Mouse (Mus musculus) neural tube, embryonic 12.5 days (tissue): ENCODE measurements at regions not wholly inside any gene's neighbourhood (a gene's known extent, or its start where the extent isn't known, plus 50 kb on each side); places are given as distances from the start of the nearest gene placed in this dataset.

Experiments
- ATAC-seq: fragments of 200-750 bp; cut with Nextera tagmentation; 2 replicates; pipeline ENCODE4 v1.8.0; 2017; ENCODE audit warnings: low read depth, mild to moderate bottlenecking, moderate TSS enrichment, moderate library complexity; ENCODE audit not compliant: low FRiP score
- H3K27ac ChIP-seq: fragments of 300-500 bp; sonication (generic); 2 replicates; pipeline ENCODE4 v1.5.1; 2016
- H3K27me3 ChIP-seq: fragments of 300-500 bp; sonication (generic); replicated peaks from 2 replicates; pipeline ENCODE4 v1.6.1; 2016; ENCODE audit warnings: mild to moderate bottlenecking
- H3K36me3 ChIP-seq: fragments of 300-500 bp; sonication (generic); 2 replicates; pipeline ENCODE4 v1.6.1; 2016; ENCODE audit warnings: mild to moderate bottlenecking
- H3K4me1 ChIP-seq: fragments of 300-500 bp; sonication (generic); 2 replicates; pipeline ENCODE4 v1.6.1; 2016
- H3K4me2 ChIP-seq: fragments of 300-500 bp; sonication (generic); replicated peaks from 2 replicates; pipeline ENCODE4 v1.6.1; 2016; ENCODE audit warnings: mild to moderate bottlenecking
- H3K4me3 ChIP-seq: fragments of 300-500 bp; sonication (generic); 2 replicates; pipeline ENCODE4 v1.5.1; 2016
- H3K9ac ChIP-seq: fragments of 300-500 bp; sonication (generic); 2 replicates; pipeline ENCODE4 v1.6.1; 2016; ENCODE audit warnings: mild to moderate bottlenecking
- H3K9me3 ChIP-seq: fragments of 300-500 bp; sonication (generic); 2 replicates; pipeline ENCODE4 v1.6.1; 2016; ENCODE audit warnings: mild to moderate bottlenecking
- WGBS: fragments of 180-500 bp; shearing (Covaris S2); methylation state at CpG from one replicate; pipeline ENCODE4 v1.1.7; 2016; 5-methylcytosine and 5-hydroxymethylcytosine counted together

GRCm38 (mm10) chr5:97218712-97219111 is 107.3 kb upstream of the Paqr3 start:
- ATAC-seq = no peak
- 23% methylated on average over 1 of the region's 1 CpGs for WGBS
- H3K27me3 ChIP-seq = no peaks in the 10 kb centered on the region
- no peak overlapping the region for H3K4me2 ChIP-seq
- no peak overlapping the region for H3K9ac ChIP-seq
- H3K36me3 ChIP-seq = no peaks in the 10 kb centered on the region
- peaks cover 10% of the 10 kb centered on the region for H3K4me1 ChIP-seq
- H3K9me3 ChIP-seq = no peaks in the 10 kb centered on the region
- no peak overlapping the region for H3K4me3 ChIP-seq
- H3K27ac ChIP-seq = no peak overlapping the region

GRCm38 (mm10) chr5:97205606-97206005 is 94.2 kb upstream of the Paqr3 start:
- H3K9me3 ChIP-seq = no peaks in the 10 kb centered on the region
- 0 out of 2 replicates have a peak, but pooled peaks cover 2% of the 10 kb centered on the region for H3K27me3 ChIP-seq
- no peak overlapping the region for H3K27ac ChIP-seq
- H3K4me3 ChIP-seq = no peak overlapping the region
- H3K4me1 ChIP-seq = 0 out of 2 replicates have a peak, but pooled peaks cover 7% of the 10 kb centered on the region
- H3K36me3 ChIP-seq = no peaks in the 10 kb centered on the region
- no peak overlapping the region for H3K9ac ChIP-seq
- ATAC-seq = no peak
- 85% methylated on average over 4 of the region's 4 CpGs for WGBS
- H3K4me2 ChIP-seq = no peak overlapping the region

- no peaks in the 10 kb centered on the region for H3K36me3 ChIP-seq
- H3K4me1 ChIP-seq = 0 out of 2 replicates have a peak, but pooled peaks cover 7% of the 10 kb centered on the region
- H3K4me2 ChIP-seq = no peak overlapping the region
- 0 out of 2 replicates have a peak, but pooled peaks cover 2% of the 10 kb centered on the region for H3K27me3 ChIP-seq
- no peak overlapping the region for H3K9ac ChIP-seq
- no peak overlapping the region for H3K4me3 ChIP-seq
- ATAC-seq = no peak
- no peaks in the 10 kb centered on the region for H3K9me3 ChIP-seq
- 88% methylated on average over 2 of the region's 2 CpGs for WGBS
- H3K27ac ChIP-seq = no peak overlapping the region
These were observed 92.9 kb upstream of the Paqr3 start for GRCm38 (mm10) chr5:97204337-97204736.

- Histone ChIP-seq H3K4me3 (no peak overlapping the region), H3K9ac (no peak overlapping the region), H3K4me2 (no peak overlapping the region), H3K9me3 (no peaks in the 10 kb centered on the region), H3K27ac (no peak overlapping the region), H3K4me1 (0 out of 2 replicates have a peak, but pooled peaks cover 7% of the 10 kb centered on the region), H3K36me3 (no peaks in the 10 kb centered on the region), H3K27me3 (0 out of 2 replicates have a peak, but pooled peaks cover 2% of the 10 kb centered on the region)
- no peak for ATAC-seq
- WGBS = 88% methylated on average over 1 of the region's 1 CpGs
These were observed 92.2 kb upstream of the Paqr3 start for GRCm38 (mm10) chr5:97203646-97204045.

- Histone ChIP-seq H3K9me3 (no peaks in the 10 kb centered on the region), H3K27ac (no peak overlapping the region), H3K4me2 (no peak overlapping the region), H3K4me1 (0 out of 2 replicates have a peak, but pooled peaks cover 7% of the 10 kb centered on the region), H3K36me3 (no peaks in the 10 kb centered on the region), H3K27me3 (0 out of 2 replicates have a peak, but pooled peaks cover 2% of the 10 kb centered on the region), H3K4me3 (no peak overlapping the region), H3K9ac (no peak overlapping the region)
- no peak for ATAC-seq
- 41% methylated on average over 3 of the region's 3 CpGs for WGBS
These were observed 91.2 kb upstream of the Paqr3 start for GRCm38 (mm10) chr5:97202557-97202956.

- ATAC-seq = peak; percentile 75
- H3K36me3 ChIP-seq = no peaks in the 10 kb centered on the region
- no peak overlapping the region for H3K4me3 ChIP-seq
- no peaks in the 10 kb centered on the region for H3K9me3 ChIP-seq
- 25% methylated on average over 4 of the region's 4 CpGs for WGBS
- no peak overlapping the region for H3K9ac ChIP-seq
- H3K4me2 ChIP-seq = no peak overlapping the region
- no peak overlapping the region for H3K27ac ChIP-seq
- H3K4me1 ChIP-seq = 0 out of 2 replicates have a peak, but pooled peaks cover 7% of the 10 kb centered on the region
- 0 out of 2 replicates have a peak, but pooled peaks cover 2% of the 10 kb centered on the region for H3K27me3 ChIP-seq
These were observed 89.3 kb upstream of the Paqr3 start for GRCm38 (mm10) chr5:97200655-97201054.

- H3K4me2 ChIP-seq = peak overlapping the region; percentile 34
- no peaks in the 10 kb centered on the region for H3K36me3 ChIP-seq
These were observed 83.9 kb upstream of the Paqr3 start for GRCm38 (mm10) chr5:97195281-97195660.

GRCm38 (mm10) chr5:97194656-97195280 is 83.4 kb upstream of the Paqr3 start:
- Histone ChIP-seq H3K27me3 (no peaks in the 10 kb centered on the region), H3K9ac (no peak overlapping the region), H3K4me3 (no peak overlapping the region), H3K36me3 (no peaks in the 10 kb centered on the region), H3K4me1 (peaks cover 21% of the 10 kb centered on the region), H3K4me2 (peak overlapping the region; percentile 34; the same call in 1 of the 2 replicates), H3K9me3 (no peaks in the 10 kb centered on the region), H3K27ac (no peak overlapping the region)
- ATAC-seq = peak; percentile 59
- WGBS = 31% methylated on average over 11 of the region's 11 CpGs

More at GRCm38 (mm10) chr5:97195281-97195660, 83.9 kb upstream of the Paqr3 start:
- ATAC-seq = peak; percentile 69
- H3K4me1 ChIP-seq = peaks cover 21% of the 10 kb centered on the region
- H3K9ac ChIP-seq = no peak overlapping the region
- WGBS = 15% methylated on average over 10 of the region's 10 CpGs
- no peaks in the 10 kb centered on the region for H3K27me3 ChIP-seq
- no peak overlapping the region for H3K4me3 ChIP-seq
- no peak overlapping the region for H3K27ac ChIP-seq
- no peaks in the 10 kb centered on the region for H3K9me3 ChIP-seq

GRCm38 (mm10) chr5:97192656-97193055 is 81.3 kb upstream of the Paqr3 start:
- Histone ChIP-seq H3K36me3 (no peaks in the 10 kb centered on the region), H3K27ac (no peak overlapping the region), H3K9me3 (no peaks in the 10 kb centered on the region), H3K4me3 (no peak overlapping the region), H3K27me3 (no peaks in the 10 kb centered on the region), H3K9ac (no peak overlapping the region), H3K4me1 (peaks cover 21% of the 10 kb centered on the region), H3K4me2 (no peak overlapping the region)
- no peak for ATAC-seq
- 70% methylated on average over 13 of the region's 13 CpGs for WGBS

- H3K27ac ChIP-seq = no peak overlapping the region
- no peaks in the 10 kb centered on the region for H3K27me3 ChIP-seq
- no peak overlapping the region for H3K4me3 ChIP-seq
- H3K4me2 ChIP-seq = no peak overlapping the region
- no peak overlapping the region for H3K9ac ChIP-seq
- ATAC-seq = peak; percentile 52; the same call in 1 of the 2 replicates
- H3K36me3 ChIP-seq = no peaks in the 10 kb centered on the region
- H3K9me3 ChIP-seq = no peaks in the 10 kb centered on the region
- 20% methylated on average over 3 of the region's 3 CpGs for WGBS
- H3K4me1 ChIP-seq = peaks cover 21% of the 10 kb centered on the region
These were observed 79.3 kb upstream of the Paqr3 start for GRCm38 (mm10) chr5:97190695-97191094.

- no peak overlapping the region for H3K9ac ChIP-seq
- no peak overlapping the region for H3K27ac ChIP-seq
- H3K4me3 ChIP-seq = no peak overlapping the region
- H3K4me1 ChIP-seq = peaks cover 4% of the 10 kb centered on the region; the same call in 1 of the 2 replicates
- no peaks in the 10 kb centered on the region for H3K36me3 ChIP-seq
- WGBS = 87% methylated on average over 9 of the region's 9 CpGs
- no peaks in the 10 kb centered on the region for H3K27me3 ChIP-seq
- H3K9me3 ChIP-seq = no peaks in the 10 kb centered on the region
- no peak overlapping the region for H3K4me2 ChIP-seq
- no peak for ATAC-seq
These were observed 73.1 kb upstream of the Paqr3 start for GRCm38 (mm10) chr5:97184512-97184911.

GRCm38 (mm10) chr5:97181249-97181648 is 69.9 kb upstream of the Paqr3 start:
- peak; percentile 78 for ATAC-seq
- no peaks in the 10 kb centered on the region for H3K27me3 ChIP-seq
- H3K27ac ChIP-seq = no peak overlapping the region
- H3K4me3 ChIP-seq = no peak overlapping the region
- H3K9ac ChIP-seq = no peak overlapping the region
- peaks cover 4% of the 10 kb centered on the region; the same call in 1 of the 2 replicates for H3K4me1 ChIP-seq
- WGBS = 39% methylated on average over 1 of the region's 1 CpGs
- H3K9me3 ChIP-seq = no peaks in the 10 kb centered on the region
- H3K36me3 ChIP-seq = no peaks in the 10 kb centered on the region
- H3K4me2 ChIP-seq = no peak overlapping the region

- Histone ChIP-seq H3K4me3 (no peak overlapping the region), H3K4me1 (no peaks in the 10 kb centered on the region), H3K4me2 (no peak overlapping the region), H3K36me3 (no peaks in the 10 kb centered on the region), H3K27me3 (no peaks in the 10 kb centered on the region), H3K9ac (no peak overlapping the region), H3K27ac (no peak overlapping the region), H3K9me3 (no peaks in the 10 kb centered on the region)
- WGBS = 88% methylated on average over 8 of the region's 8 CpGs
- no peak for ATAC-seq
These were observed 63.0 kb upstream of the Paqr3 start for GRCm38 (mm10) chr5:97174446-97174845.
